In the genomic region with DNA sequence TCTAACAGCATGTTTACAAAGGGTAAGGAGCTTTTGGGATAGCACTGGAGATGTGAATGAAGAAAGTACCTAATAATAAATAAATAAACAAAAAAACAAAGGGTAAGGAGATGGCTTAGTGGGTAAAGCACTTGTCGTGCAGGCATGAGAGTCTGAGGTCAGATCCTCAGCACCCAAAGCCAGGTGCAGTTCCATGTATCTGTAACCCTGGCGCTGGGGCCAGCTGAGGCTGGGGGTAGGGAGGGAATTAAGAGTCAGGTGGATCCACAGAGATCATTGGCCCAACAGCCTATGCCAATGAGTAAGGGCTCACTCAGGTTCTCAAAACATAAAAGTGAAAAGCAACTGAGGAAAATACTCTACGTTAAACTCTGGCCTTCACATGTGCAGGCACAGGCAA, we compare ENCODE assay signal across 34 mouse cellular contexts.
"Had no signal": no experiment of that assay in that cellular context is flagged by ENCODE, and none has a peak within 500 bp of the region (broad histone marks: within the 10 kb centered on the region; RNA-seq: fewer than 3 reads in every experiment).

No protein-coding gene starts in this region.

- H3K27ac ChIP-seq: heart, embryonic 10.5 days; heart, embryonic 13.5 days; heart, embryonic 15.5 days; hindbrain, embryonic 10.5 days; hindbrain, embryonic 12.5 days; hindbrain, embryonic 13.5 days; hindbrain, embryonic 14.5 days; hindbrain, embryonic 15.5 days; hindbrain, postnatal 0 days; intestine, embryonic 15.5 days; kidney, embryonic 15.5 days; kidney, postnatal 0 days; layer of hippocampus, adult 2 months had no signal

- H3K4me2 ChIP-seq: heart, embryonic 11.5 days; heart, embryonic 12.5 days; heart, embryonic 13.5 days; heart, embryonic 15.5 days; hindbrain, embryonic 12.5 days; hindbrain, embryonic 13.5 days; hindbrain, embryonic 14.5 days; hindbrain, embryonic 15.5 days; intestine, embryonic 15.5 days; kidney, embryonic 15.5 days had no signal

- H3K4me1 ChIP-seq: heart, embryonic 10.5 days; heart, embryonic 12.5 days; heart, embryonic 13.5 days; heart, embryonic 15.5 days; hindbrain, embryonic 10.5 days; hindbrain, embryonic 12.5 days; hindbrain, embryonic 13.5 days; hindbrain, embryonic 15.5 days; intestine, embryonic 15.5 days; kidney, embryonic 15.5 days had no signal

- DNase-seq: heart, postnatal 14 days; heart, postnatal 36 days; heart, postnatal 4 days; kidney, adult 11 months; kidney, adult 18-20 months; kidney, adult 2 months; kidney, adult 8-10 months; kidney, adult 9 months; kidney, postnatal 10 days; kidney, postnatal 14 days; kidney, postnatal 25 days; kidney, postnatal 36 days; kidney, postnatal 4 days; layer of hippocampus, adult 9-11 months; layer of hippocampus, postnatal 36 days had no signal

- H3K9me3 ChIP-seq: heart, embryonic 12.5 days; heart, embryonic 13.5 days; heart, embryonic 15.5 days; hindbrain, embryonic 10.5 days; hindbrain, embryonic 12.5 days; hindbrain, embryonic 13.5 days; hindbrain, embryonic 15.5 days; intestine, embryonic 15.5 days; kidney, embryonic 15.5 days had no signal

- H3K36me3 ChIP-seq: heart, embryonic 10.5 days; heart, embryonic 12.5 days; heart, embryonic 13.5 days; heart, embryonic 15.5 days; hindbrain, embryonic 10.5 days; hindbrain, embryonic 12.5 days; hindbrain, embryonic 13.5 days; hindbrain, embryonic 15.5 days; intestine, embryonic 15.5 days; kidney, embryonic 15.5 days had no signal

- ATAC-seq: hindbrain, embryonic 16.5 days; hindbrain, postnatal 0 days; inflammation-experienced regulatory T-cells, adult 6 months; intestine, embryonic 15.5 days; intestine, embryonic 16.5 days; intestine, postnatal 0 days had no signal

- H3K27me3 ChIP-seq: heart, embryonic 12.5 days; heart, embryonic 13.5 days; heart, embryonic 15.5 days; hindbrain, embryonic 12.5 days; hindbrain, embryonic 13.5 days; hindbrain, embryonic 15.5 days; intestine, embryonic 15.5 days; kidney, embryonic 15.5 days had no signal

- H3K4me3 ChIP-seq: heart, embryonic 10.5 days; heart, embryonic 12.5 days; heart, embryonic 13.5 days; heart, embryonic 15.5 days; hindbrain, embryonic 10.5 days; hindbrain, embryonic 12.5 days; hindbrain, embryonic 13.5 days; hindbrain, embryonic 15.5 days; intestine, embryonic 15.5 days; kidney, embryonic 15.5 days; layer of hippocampus, adult 2 months had no signal

- H3K9ac ChIP-seq: heart, embryonic 12.5 days; heart, embryonic 13.5 days; heart, embryonic 15.5 days; hindbrain, embryonic 12.5 days; hindbrain, embryonic 13.5 days; hindbrain, embryonic 14.5 days; hindbrain, embryonic 15.5 days; intestine, embryonic 15.5 days; kidney, embryonic 15.5 days had no signal
